Mouse (Mus musculus): Measurements from ENCODE around the gene Rnf168.

- TF ChIP-seq GATA1 (IDR thresholded peaks at IDR 0.05; ENCODE audit: low read length) (no peak), TAL1 (IDR thresholded peaks at IDR 0.05; ENCODE audit: low read length) (no peak)
Measured at GRCm38 (mm10) chr16:32340451-32340850, 63.2 kb downstream of the Rnf168 start.

Measured in erythroblast, embryonic 14.5 days (primary cell).